Mouse (Mus musculus) kidney, adult 2 months (tissue): Measurements from ENCODE around the gene Gm27021.

Source experiments
- CTCF ChIP-seq: fragments of 200-500 bp; conservative IDR thresholded peaks from 2 replicates; pipeline ENCODE4 v1.5.1; 2011; ENCODE audit warnings: low read depth, mild to moderate bottlenecking, control low read depth, low read length, moderate library complexity, mixed read lengths; ENCODE audit not compliant: insufficient read depth, insufficient read length
- POLR2A ChIP-seq: fragments of 200-500 bp; IDR thresholded peaks from one replicate; pipeline ENCODE4 v1.6.1; 2011; ENCODE audit warnings: low read depth, low read length, control low read depth

GRCm38 (mm10) chr8:120673298-120673697 is 5.4 kb upstream of the Gm27021 start:
- TF ChIP-seq CTCF (no peak), POLR2A (no peak)
